Mouse (Mus musculus) WW6 (cell line): ENCODE results near the gene Olfr51.
"Not testable (repeated sequence)": the region's sequence is repeated elsewhere in the genome, so short reads cannot be mapped to it uniquely, and the experiment has no call there.

ENCODE experiments used
- DNase-seq: peaks from one replicate; pipeline ENCODE4 v3.0.0-alpha.2; 2013; ENCODE audit warnings: low read depth, low spot score

The Olfr51 gene

GRCm38 (mm10) chr11:51003296-51003695 lies at the start of gene Olfr51:
Gene Olfr51, plus strand, starts transcription at chr11:51003596.
- no peak for DNase-seq

- DNase-seq: no peak
These were observed 49.7 kb upstream of the Olfr51 start, which contains the start of gene Prop1 for GRCm38 (mm10) chr11:50953665-50954064. Gene Prop1, minus strand, starts transcription at chr11:50953765.

- no peak for DNase-seq
These were observed 38.5 kb upstream of the Olfr51 start for GRCm38 (mm10) chr11:50964886-50965285.

- no peak for DNase-seq
These were observed 37.2 kb upstream of the Olfr51 start, which contains the start of gene Olfr1378 for GRCm38 (mm10) chr11:50966230-50966629. Gene Olfr1378, plus strand, starts transcription at chr11:50966530.

GRCm38 (mm10) chr11:50977216-50977615 lies 26.2 kb upstream of the Olfr51 start:
- no peak for DNase-seq

GRCm38 (mm10) chr11:50981667-50982066 lies 21.7 kb upstream of the Olfr51 start, which contains the start of gene Olfr1377:
Gene Olfr1377, plus strand, starts transcription at chr11:50981967.
- no peak for DNase-seq

- no peak for DNase-seq
These were observed 8.4 kb downstream of the Olfr51 start for GRCm38 (mm10) chr11:51011821-51012220.

GRCm38 (mm10) chr11:51013936-51014335 lies 10.5 kb downstream of the Olfr51 start, which contains the start of gene Olfr54:
Gene Olfr54, plus strand, starts transcription at chr11:51014236.
- no peak for DNase-seq

- no peak for DNase-seq
These were observed 12.9 kb downstream of the Olfr51 start for GRCm38 (mm10) chr11:51016341-51016740.

GRCm38 (mm10) chr11:51026811-51027210 lies 23.4 kb downstream of the Olfr51 start:
- not testable (repeated sequence) for DNase-seq

GRCm38 (mm10) chr11:51029381-51029780 lies 26.0 kb downstream of the Olfr51 start:
- not testable (repeated sequence) for DNase-seq

GRCm38 (mm10) chr11:51030225-51030624 lies 26.8 kb downstream of the Olfr51 start:
- no peak for DNase-seq

GRCm38 (mm10) chr11:51032851-51033250 lies 29.5 kb downstream of the Olfr51 start:
- DNase-seq: peak; percentile 24

- not testable (repeated sequence) for DNase-seq
These were observed 30.7 kb downstream of the Olfr51 start for GRCm38 (mm10) chr11:51034141-51034540.

- DNase-seq: no peak
These were observed 32.6 kb downstream of the Olfr51 start for GRCm38 (mm10) chr11:51035951-51036350.

- DNase-seq: not testable (repeated sequence)
These were observed 41.4 kb downstream of the Olfr51 start for GRCm38 (mm10) chr11:51044776-51045175.

GRCm38 (mm10) chr11:51047809-51048208 lies 44.4 kb downstream of the Olfr51 start, which contains the start of gene Olfr1375:
Gene Olfr1375, plus strand, starts transcription at chr11:51048109.
- not testable (repeated sequence) for DNase-seq

GRCm38 (mm10) chr11:51051678-51052077 lies 48.3 kb downstream of the Olfr51 start:
- no peak for DNase-seq

GRCm38 (mm10) chr11:51053230-51053629 lies 49.8 kb downstream of the Olfr51 start:
- peak; percentile 43 for DNase-seq

GRCm38 (mm10) chr11:51059151-51059571 lies 55.8 kb downstream of the Olfr51 start, which contains the start of gene Zfp354a:
Gene Zfp354a, plus strand, starts transcription at chr11:51059257.
- peak; percentile 11 for DNase-seq
